Mouse (Mus musculus): ENCODE measurements around the gene Dhx29. TPM values are rescaled to one million over a fixed set of nuclear protein-coding genes. Genes with fewer than 3 reads are reported as not detected.
"Not testable (repeated sequence)": the region's sequence is repeated elsewhere in the genome, so short reads cannot be mapped to it uniquely, and the experiment has no call there.

Gene Dhx29
- total RNA-seq, 2 experiments from 2014 or later = 12.3 to 12.4 TPM

DNA sequence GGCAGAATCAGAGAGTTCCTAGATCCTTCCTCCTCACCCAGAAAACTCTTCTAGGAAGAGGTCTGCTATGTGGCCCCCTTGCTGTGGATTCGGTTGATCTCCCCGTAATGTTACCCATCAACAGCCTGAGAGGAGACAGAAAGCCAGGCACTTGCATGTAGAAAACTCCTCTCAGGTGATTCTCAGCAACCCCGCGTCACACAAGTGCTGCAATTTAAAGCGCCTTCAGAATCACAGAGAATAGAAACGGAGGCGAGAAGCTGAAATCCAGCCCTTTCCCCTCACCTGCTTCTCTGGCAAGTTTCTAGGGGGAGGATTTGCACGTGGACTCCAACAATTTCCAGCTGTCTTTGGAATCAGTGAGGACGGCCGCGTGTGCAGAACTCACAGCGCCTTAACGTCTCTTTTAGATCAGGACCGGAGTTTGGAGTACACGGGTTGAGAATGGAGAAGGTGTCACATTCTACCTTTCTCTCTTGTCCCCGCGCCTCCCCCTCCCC is 59.2 kb downstream of the Dhx29 start:
- no peak for DNase-seq

DNA sequence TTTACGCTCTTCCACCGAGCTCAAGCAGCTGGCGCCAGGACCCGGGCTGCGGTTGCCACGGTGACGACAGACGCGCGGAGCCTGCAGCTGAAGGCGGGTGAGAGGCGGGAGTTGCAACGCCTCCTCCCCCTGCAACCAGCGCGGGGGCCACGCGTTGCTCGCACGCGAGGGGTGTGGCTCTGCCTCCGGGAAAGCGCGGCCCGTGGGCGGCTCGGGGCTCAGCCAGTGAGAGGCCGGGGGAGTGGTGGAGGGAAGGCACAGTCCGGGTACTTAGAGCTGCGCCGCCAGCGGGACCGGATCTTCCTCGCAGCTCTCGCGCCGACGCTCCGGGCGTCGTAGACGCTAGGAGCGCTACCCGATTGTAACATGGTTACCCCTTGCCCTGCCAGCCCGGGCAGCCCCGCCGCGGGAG is 60.3 kb downstream of the Dhx29 start, which contains the start of gene Ccno:
Ccno (plus strand) TSS at position 271 of the 412 bp plus-strand sequence.
- peak; percentile 86 for DNase-seq

DNA sequence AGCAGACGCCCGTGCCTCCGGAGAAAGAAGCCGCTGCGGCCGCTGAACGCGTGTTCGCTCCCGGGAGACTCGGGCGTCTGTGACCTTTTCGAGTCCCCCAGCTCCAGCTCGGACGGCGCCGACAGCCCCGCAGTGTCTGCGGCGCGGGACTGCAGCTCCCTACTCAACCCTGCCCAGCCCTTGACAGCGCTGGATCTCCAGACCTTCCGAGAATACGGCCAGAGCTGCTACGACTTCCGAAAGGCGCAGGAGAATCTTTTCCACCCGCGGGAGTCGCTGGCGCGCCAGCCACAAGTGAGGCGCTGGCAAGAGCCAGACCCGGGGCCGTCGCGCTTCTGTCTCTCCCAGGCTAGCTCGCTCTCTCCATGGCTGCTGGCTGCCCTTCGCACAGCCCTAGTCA is 60.7 kb downstream of the Dhx29 start:
- DNase-seq = no peak

GRCm38 (mm10) chr13:112988866-112989265 is 61.6 kb downstream of the Dhx29 start:
- no peak for DNase-seq

DNA sequence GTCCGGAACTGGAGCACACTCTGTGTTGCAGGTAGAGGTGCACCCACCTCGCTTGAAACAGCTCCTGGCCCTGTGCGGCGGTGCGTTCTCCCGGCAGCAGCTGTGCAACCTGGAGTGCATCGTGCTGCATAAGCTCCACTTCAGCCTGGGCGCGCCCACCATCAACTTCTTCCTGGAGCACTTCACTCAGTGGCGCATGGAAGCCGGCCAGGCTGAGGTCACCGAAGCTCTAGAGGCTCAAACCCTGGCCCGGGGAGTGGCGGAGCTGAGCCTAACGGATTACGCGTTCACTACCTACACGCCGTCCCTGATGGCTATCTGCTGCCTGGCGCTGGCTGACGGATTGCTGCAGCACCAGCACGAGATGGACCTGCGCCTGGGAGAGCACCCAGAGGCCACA is 62.3 kb downstream of the Dhx29 start:
- DNase-seq = no peak

DNA sequence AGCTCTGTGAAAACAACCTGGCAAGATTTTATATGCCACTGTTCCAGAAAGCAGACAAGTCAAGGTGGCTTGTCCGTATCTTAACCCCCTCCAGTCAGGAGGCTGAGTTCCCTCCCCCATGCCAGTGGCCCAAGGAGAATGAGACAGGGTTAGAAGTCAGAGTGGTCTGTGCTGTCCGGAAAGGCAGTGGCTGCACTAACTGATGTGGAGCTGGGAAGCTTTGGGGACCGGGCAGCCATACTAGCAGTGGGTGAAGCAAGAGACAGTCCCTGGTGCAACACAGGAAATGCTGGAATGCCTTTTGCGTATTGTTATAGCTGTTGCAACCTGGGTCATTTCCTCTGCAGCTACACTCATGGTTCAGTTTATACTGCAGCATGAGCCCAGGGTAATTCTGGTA is 63.1 kb downstream of the Dhx29 start:
- no peak for DNase-seq

DNA sequence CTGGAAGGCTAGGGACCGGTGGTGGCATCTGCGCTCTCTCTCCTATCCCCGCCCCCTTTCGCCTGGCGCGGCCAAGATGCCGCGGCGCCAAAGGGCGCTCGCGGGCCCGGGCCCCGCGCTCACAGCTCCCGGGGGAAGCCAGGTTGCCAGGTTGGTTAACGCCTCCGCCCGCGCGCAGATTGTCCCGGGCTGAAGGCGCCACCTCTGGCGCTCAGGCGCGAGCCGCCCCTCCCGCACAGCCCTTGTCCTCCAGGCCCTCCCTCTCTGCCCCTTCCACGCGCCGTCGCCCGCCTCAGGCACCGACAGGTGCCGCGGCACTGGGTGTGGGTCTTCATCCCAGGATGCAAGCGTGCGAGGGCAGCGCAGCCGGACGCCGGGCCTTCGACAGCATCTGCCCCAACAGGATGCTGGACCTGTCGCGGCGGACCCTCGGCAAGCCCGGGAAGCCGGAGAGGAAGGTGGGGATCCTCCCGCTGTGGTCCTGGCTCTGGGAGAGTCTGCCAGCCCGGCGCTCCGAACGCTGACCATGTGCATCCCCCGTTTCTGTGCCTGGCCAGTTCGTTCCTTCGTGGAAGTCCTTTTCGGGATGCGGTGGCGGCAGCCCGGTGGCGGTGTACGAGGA is 66.4 kb downstream of the Dhx29 start, which contains the start of gene Mcidas:
Mcidas (plus strand) TSS at position 315 of the 622 bp plus-strand sequence.
- DNase-seq = peak; percentile 13

GRCm38 (mm10) chr13:112994191-112994590 is 66.9 kb downstream of the Dhx29 start:
- DNase-seq = peak; percentile 44

DNA sequence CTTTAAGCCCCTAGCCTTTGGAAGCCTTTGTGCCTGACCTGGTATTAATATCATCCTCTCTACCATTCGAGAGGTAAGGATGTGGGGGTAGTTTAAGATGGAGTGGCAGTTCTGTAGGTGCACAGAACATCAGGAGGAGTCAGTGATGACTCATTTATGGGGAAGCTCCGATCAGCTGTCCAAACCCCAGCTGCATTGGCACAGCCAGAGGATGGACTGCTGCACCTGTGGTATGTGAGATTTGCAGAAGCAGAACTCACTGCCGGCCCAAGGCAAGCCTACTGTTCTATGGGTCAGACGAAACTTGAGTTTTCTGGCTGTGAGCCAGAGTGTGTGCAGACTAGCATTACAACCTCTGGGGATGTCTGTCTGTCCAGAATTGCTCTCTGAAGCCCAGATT is 69.2 kb downstream of the Dhx29 start:
- no peak for DNase-seq

- DNase-seq = no peak
These were observed 70.1 kb downstream of the Dhx29 start for GRCm38 (mm10) chr13:112997369-112997768.

GRCm38 (mm10) chr13:112998427-112999201 is 71.4 kb downstream of the Dhx29 start:
- peak; percentile 12 for DNase-seq

DNA sequence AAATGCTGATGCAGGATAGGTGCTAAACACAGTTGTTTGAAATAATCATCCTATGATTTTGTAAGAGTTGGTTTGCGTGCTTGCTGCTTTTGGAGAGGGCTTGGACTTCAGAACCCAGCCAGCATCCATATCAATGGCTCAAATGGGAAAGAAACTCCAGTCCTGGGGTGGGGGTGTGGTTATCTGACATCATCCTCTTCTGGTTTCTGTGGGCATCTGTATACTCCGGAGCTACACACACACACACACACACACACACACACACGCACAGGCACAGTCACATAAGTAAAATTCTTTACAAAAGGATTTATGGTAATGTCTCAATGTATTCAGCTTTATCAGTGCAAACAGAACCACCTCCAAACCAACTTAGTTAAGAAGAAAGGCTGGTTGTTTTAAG is 72.8 kb downstream of the Dhx29 start:
- no peak for DNase-seq

DNA sequence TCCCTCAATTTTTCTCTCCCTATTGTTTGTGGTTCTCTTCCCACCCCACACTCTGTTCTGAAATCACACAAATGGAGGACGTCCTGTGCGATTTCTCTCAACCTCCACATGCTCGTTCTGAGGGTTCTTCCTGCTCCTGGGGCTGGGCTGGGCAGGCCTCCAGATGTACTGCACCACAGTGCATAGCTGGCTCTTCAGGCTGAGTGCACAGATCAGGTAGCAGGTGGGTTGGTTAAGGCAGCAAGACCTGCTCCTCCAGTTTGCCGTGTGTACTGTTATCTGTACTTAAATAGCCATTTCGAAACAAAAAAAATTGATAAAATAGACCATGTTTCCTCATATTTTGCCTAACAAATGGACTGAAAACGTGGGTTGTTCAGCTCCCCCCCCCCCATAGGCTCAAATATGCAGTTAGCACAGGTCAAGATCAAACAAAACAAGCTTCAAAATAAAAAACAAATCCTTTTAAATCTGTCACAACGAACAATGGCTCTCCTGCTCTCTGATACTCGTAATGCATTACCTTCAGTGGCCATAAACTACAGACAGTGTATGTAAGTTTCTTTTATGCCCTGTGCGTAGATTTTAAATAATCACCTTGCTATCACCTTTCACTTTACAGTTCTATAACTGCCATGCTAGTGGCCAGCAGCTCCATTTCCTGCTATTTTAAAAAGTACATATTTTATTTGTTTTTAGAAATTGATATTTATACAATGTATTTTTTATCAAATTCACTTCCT is 73.5 kb downstream of the Dhx29 start:
- DNase-seq = no peak

- DNase-seq = no peak
These were observed 85.4 kb downstream of the Dhx29 start for GRCm38 (mm10) chr13:113012683-113013082.

DNA sequence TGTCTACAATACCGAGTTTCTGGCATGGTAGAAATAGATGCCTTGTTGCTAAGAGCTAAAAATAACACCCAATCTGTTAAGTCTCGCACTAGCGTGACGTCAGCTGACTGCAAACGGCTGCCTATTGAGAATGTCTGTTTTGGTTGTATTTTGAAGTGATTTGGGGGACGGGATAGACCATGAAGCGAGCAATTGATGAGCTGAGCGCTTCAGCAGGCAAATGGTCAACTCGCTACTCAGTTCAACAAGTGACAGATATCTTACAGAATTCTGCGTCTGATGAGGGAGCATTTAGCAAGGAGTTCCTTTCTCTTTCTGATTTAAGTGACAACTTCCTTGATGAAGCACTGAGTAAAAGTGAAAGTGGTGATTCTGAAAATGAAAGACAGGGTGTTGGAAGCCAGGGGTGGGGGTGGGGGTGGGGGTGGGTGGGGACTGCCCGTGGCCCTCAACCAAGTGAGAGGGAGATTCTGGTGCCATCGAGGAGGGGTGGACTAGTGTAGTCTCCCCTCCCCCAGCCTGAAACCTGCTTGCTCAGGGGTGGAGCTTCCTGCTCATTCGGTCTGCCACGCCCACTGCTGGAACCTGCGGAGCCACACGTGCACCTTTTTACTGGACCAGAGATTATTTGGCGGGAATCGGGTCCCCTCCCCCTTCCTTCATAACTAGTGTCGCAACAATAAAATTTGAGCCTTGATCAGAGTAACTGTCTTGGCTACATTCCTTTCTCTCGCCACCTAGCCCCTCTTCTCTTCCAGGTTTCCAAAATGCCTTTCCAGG is 86.1 kb downstream of the Dhx29 start:
- not testable (repeated sequence) for DNase-seq

Other genes with a start within 250 kb of the Dhx29 start
- gene Plpp1, start 126.7 kb upstream of the Dhx29 start, total RNA-seq (2021) = 10 to 100 TPM; 78.3 to 89.9 TPM
- 10 to 100 TPM; 25.8 to 28.7 TPM for gene Mtrex, start 56 bp upstream of the Dhx29 start, total RNA-seq (2021)
- gene Ccno, start 60.3 kb downstream of the Dhx29 start, total RNA-seq (2021) = under 1 TPM; 0.21 to 0.23 TPM
- gene Mcidas, start 66.4 kb downstream of the Dhx29 start, total RNA-seq (2021) = not detected
- gene Cdc20b, start 107.7 kb downstream of the Dhx29 start, total RNA-seq (2021) = not detected
- gene Gpx8, start 119.0 kb downstream of the Dhx29 start, total RNA-seq (2021) = 10 to 100 TPM; 36.2 to 43.7 TPM
- not detected for gene Gzma, start 173.5 kb downstream of the Dhx29 start, total RNA-seq (2021)